Mouse (Mus musculus) right cerebral cortex, postnatal 36 days (tissue): ENCODE data around the gene Aftph.
"Not testable (repeated sequence)": the region's sequence is repeated elsewhere in the genome, so short reads cannot be mapped to it uniquely, and the experiment has no call there.

ENCODE experiments used
- DNase-seq, 2 experiments: peaks; one replicate each; pipeline ENCODE4 v3.0.0; 2022; ENCODE audit warnings: low spot score in 2 of 2, mixed read lengths in 1 of 2

Gene Aftph

DNA sequence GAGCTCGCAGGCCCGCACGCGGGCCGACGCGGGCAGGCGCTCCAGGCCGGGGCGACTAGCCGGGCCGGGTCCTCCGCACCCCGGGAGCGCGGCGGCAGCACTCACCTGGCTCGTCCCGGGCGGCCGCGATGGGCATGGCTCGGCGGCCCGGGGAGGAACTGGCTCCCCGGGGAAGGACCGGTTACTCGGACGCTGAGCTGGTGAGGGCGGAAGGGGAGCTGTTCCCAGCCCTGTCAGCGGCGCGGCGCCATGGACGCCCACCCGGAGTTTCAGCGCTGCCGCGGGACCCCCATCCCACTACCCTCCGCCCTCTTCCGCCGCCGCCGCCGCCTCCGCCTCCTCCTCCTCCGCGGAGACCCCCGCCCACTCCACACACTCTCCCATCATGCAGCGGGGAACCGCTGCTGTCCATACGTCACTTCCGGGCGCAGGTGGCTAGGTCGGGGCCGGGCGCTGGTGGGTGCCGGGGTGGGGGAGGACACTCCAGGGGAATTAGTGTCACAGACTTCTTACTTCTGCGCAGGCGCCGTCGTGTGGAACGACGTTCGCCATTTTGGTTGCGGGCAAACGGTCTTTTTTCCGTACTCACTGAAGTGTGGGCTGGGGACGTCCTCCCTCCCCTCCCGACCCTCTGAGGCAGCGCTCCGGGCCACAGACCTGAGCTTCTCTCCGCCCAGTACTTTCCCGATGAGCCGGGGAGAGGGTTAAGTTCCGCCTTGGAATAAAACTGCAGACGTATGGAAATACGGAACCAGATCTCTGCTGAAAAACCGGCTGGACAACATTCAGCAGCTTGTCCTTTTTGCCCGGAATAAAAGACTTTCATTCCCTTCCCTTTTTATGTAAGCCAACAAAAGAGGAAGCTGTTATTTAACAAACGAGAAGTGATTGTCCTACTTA, at the start of gene Aftph:
TSS of gene Aftph (minus strand) at position 389 of the 900 bp plus-strand sequence.
- peak; percentile 95 for DNase-seq

DNA sequence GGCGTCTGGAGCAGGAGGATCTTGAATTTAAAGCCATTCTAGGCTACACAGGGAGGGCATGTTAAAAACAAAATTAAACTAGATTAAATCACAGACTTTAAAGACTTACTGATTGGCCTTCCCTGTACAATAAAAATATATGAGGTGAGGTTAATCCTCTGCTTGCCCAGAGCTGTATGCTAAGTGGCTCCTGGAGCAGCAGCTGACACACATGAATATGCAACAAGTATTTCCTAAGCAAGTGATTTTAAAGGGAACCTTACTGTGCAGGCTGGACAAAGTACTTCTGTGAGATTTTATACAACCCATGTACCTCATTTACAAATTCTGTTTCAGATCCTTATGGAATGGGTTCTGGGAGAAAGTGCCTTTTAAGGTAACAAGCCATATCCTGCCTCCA, 47.6 kb upstream of the Aftph start:
- DNase-seq, result no peak

DNA sequence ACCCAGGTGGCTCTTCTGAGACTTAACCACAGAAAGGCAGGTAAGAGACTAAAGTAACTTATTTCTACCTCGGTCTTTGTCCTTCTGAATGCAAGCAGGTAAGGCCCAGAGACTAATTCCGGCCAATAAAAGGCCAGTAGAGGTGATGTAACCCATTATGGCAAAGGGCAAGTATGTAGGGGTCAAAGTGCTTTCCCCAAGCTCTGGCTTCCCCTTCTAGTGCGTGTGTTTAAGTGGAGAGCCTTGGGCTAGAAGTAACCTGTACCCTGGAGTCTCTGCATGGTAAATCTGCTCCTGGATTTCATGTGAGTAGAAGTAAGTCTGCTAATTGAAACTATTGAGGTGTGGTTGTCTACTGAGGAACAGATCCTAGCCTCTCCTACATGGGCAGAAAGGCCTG, 46.7 kb upstream of the Aftph start:
- no peak for DNase-seq

DNA sequence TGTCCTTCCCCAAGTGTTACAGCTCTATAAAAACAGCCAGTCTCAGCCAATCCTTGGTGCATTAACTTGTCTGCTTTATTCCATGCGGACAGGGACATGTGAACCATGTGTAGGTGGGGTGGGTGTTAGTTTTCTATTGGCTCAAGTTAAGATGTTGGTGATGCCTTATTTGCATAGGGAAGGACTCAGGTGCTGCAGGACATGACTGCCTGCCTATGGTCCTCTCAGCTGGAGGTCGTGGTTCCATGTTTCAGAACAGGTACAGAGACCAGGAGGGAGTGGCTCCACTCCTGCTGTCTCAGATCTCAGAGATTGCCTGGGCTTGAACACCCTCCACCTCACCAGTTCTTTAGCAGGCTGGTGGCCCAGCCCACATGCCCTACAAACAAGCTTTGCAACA, 44.8 kb upstream of the Aftph start:
- DNase-seq, result no peak

DNA sequence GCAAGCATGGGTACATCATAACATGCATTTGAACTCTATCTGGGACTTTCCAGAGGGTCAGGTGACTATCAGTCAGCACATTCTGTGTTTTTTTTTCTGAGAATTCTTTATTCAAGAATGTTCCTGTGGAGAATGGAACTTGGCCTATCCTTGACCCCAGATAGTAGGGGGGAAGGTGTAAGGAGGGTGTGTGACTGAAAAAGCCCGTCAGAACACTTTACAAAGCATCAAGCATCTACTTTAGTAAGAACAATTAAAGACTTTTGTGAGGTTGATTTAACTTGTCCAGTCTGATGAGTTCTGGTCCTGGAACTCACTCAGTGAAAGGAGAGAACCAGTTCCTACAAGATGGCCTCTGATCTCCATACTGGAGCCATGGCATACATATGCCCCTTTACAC, 43.8 kb upstream of the Aftph start:
- no peak for DNase-seq

DNA sequence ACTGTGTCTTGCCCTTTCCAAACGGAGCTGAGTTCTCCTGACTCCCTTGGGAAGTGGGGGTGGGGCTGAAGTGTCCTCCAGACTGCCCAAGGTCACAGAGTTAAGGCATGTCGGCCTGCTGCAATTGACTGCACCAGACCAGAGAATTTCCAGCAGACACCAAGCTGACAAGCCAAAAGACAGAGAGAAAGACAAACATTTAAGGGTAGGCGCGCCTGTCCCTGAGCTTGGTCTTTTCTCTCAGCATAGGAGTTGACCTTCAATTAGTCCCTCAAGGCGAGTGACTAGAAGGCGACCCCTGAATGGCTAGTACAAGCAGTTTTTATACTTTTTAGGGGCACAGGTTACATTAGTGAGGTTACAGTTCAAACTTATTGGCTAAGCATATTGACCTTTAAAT, 43.4 kb upstream of the Aftph start:
- DNase-seq, result no peak

DNA sequence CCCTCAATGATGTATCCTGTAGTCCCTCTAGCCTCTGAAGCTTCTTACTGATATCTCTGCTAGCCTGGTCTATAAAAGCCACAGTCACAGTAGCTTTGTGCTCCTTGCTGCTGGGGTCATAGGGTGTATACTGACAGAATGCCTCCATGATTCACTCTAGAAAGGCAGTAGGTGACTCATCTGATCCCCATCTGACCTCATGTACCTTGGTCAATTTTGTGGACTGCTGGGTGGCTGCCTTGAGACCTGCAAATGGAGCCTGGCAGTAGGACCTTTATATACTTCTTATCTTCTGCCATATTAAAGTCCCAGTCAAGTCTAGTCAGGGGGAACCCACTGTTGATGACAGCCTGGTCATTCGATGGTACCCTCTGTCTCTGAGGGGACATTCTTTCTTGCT, 42.1 kb upstream of the Aftph start:
- DNase-seq, result no peak

DNA sequence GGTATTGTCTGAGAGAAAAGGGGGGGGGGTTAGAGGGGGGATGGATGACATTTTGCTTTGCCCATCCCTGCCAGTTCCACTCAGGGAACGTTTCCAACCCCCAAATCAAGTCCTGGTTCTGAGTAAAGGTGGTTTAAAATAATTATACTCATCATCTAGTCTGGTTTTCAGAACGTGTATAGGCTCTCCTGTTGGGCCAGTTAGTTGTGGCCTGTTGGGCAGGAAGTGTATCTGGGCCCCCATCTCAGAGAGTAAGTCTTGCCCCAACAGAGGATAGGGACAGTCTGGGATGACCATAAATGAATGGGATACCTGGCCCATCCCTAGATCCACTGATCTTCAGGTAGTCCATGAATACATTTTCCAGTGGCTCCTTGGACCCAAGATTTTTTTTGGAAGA, 41.2 kb upstream of the Aftph start:
- no peak for DNase-seq

DNA sequence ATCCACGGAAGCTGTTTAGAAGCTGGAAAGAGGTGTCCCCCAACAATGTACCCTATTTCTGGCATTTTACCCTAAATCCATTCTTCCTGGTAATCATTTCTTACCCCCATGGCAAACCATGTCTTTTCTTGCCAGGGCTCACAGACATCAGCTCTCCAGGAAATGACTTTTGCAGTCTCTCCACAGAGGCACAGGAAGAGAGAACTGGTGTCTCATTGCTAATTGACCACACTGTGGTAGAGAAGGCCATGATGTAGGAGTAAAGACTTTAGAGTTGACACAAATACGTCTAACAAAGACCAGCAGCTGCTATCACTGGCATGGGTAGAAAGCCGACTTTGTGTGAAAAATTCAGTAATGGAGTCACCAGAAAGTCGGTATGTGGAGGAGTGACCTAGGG, 38.9 kb upstream of the Aftph start:
- DNase-seq, result no peak

DNA sequence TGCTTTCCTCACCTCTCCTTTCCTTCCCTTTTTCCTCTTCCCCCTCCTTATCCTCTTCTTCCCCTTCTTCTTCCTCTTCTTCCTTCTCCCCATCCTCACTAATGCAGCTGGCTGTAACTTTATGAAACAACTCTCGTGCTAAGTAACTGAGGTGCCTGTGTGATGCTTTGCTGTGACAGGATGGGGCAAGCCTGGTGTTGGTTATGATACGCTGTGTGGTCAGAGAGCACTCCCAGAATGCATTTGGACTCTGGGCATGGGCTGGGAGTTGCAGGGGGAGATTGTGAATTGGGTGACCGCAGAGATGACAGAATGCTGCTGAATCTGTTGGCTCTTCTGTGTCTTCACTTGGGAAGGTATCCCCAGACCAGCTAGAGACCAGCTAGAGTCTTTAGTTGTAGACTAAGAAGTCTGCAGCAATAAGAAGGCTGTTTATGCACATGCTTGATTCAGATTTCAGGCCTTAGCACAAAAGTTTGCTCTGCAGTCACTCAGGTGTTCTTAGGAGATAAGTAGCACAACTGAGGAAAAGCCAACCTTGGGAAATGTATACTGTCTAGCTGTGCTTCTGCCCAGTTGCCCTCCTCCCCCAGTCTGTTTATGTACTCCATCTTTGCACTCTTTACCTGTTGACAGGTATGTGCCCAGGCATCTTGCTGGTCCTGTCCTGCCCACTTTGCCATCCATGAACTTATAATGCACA, 37.6 kb upstream of the Aftph start:
- no peak for DNase-seq

DNA sequence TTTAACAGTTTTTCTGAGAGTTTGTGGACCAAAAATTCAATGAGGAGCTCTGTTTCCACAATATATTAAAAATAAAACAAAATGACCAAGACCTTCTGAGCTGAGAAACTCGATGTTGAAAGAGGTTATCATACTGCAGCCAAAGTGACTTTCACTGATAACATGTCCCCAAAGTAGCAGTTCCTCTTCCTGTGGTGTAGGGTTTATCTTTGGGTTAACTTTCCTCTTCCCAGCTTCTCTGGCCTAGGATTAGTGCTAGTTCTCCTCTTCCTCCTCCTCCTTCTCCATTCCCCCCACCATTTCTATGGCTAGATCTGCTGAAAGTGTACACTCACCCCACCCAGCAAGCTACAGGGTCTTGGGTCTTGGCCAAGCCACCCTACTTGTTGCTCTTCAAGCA, 36.9 kb upstream of the Aftph start:
- DNase-seq, result no peak

DNA sequence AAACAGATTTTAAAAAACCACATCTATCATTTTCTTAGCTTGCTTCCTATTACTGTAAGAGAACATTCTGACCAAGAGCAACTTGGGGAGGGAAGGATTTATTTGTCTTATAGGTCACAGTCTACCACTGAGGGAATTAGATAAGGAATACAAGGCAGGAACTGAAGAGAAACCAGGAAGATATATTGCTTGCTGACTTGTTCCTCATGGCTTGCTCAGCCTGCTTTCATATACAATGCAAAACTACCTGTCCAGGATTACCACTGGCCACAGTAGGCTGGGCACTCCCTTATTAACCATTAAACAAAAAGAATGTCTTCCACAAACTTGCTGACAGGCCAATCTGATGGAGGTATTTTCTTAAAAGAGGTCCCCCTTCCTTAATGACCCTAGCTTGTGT, 35.3 kb upstream of the Aftph start:
- DNase-seq, result no peak

DNA sequence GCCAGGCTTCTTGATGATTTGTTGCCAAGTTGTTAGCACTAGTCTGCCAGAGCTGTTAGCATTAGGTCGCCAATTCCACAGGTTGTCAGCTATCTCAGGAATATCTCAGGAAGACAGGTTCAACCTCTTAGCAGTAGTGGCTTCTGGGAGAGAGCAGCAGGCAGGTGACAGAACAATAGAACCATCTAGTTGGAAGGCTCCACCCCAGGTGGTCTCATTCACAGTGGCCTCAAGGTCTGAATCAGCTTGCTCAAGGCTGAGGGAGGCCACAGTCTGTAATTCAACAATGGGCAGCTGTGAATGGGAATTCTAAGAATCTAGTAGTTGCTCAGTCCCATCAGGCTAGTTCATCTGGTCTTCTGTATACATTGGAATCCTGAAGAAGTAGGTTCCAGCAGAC, 31.3 kb upstream of the Aftph start:
- DNase-seq, result no peak

DNA sequence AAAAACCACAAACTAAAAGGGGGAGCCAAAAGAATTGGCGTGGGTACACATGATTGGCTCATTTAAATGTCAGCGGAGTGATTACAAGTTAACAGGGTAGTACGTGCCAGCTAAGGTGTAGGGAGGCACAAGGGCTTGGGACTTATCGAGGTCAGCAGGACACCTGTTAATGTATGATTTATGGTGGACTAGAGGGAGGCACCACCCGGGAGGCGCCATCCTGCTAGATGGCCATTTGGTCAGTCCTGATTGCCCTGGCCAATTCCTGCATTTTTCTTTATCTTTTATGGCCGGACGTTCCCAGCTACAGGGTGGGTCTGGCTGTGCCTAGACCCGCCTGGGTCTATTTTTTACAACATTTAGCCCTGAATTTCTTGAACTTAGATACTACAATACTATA, 30.4 kb upstream of the Aftph start:
- not testable (repeated sequence) for DNase-seq

DNA sequence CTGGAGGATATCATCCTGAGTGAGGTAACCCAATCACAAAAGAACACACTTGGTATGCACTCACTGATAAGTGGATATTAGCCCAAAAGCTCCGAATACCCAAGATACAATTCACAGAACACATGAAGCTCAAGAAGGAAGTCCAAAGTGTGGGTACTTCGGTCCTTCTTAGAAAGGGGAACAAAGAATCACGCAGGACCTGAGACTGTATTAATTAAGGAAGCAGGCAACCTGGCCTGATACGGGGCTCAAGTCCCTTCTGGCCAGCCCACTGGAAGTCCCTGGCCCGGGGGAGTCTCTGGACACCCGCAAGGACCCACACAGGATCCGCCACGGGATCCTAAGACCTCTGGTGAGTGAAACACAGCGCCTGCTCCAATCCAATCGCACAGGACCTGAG, 20.6 kb upstream of the Aftph start:
- not testable (repeated sequence) for DNase-seq

DNA sequence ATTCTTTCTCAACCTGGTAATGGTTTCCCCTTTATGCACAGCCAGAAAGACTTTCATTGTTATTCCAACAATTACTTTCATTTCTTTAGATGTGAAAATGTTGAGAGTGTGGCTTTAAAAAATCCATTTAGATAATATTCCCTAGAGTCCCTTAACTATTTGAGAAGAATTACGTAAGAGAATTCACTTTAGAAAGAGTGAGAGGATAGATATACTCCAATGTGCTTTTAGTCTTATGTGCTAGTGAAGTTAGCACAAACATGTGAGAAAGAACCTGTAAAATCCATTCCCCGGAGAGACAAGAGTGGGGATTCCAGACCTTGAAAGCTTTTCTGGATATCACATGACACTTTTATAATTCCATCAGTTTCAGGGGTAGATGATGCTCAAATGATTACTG, 9.2 kb upstream of the Aftph start:
- DNase-seq, result no peak

DNA sequence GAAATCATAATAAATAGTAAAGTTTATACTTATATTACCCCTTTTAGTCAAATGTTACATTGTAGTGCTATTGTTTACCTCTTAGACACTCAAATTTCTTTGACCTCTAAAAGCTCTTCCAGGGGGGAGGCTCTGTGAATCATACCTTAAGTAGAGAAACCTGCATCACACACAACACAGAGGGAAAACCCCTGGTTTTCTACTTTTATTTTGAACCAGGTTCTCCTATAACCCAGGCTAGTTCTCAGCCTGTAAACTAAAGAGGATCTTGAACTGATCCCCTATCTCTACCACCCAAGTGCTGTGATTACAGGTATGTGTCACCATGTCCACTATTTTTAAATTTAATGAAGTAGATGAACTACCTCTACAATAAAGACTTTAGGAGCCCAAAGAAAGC, 2.0 kb upstream of the Aftph start:
- DNase-seq, result no peak

DNA sequence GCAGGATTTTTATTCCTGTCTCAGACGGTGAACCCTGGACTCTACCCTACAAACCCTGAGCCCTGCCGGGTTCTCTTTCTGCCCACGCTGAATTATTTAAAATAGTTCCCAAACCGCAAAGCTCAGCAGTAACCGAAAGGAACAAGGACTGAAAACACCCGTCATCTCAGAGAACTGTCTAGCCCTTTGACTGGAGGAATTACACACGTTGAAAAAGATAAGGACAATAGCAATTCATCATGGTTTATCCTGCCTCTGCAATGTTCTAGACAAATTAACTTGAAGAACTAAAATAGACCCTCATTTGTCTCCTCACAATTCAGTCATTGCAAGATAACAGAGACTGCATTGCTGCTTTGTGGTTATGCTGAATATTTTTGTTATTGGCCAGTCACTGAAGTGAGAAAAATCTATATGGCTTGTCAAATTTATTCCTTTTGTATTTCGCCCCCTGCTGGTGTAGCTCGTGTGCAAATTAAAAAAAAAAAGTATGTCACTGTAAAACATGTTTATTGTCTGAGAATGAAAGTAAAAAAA, 1.0 kb upstream of the Aftph start:
- peak; percentile 20 to 28 for DNase-seq

DNA sequence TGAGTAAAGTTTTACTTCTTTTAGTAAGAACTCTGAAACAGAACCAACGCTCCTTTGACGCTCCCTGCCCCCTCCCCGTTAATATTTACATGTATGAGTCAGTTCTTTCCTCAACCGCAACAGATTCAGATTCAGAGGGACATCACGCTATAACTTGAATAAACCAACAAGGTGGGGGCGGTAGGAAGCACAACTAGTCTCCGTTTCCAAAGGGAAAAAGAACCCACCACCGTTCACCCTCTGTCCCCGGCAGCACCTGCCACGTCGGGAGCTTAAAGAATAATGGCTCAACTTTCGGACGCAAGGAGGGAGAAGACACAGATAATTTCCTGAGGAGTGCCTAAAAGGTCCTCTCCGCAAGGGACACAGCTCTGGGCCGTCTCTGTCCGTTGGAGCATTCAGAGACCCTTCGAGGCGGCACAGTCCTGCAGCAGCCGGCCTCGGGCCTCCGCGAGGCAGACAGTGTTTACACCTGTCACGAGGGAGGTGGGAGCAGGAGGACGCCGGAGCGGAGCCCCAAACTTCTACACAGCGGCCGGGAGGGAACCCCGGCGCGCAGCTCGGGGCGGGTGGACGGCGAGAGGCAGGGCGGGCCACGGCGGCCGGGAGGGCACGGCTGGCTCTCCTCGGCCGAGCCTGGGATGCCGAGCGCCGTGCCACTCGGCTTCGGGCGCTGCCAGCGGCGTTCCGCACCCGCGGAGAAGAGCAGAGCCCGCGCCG, 748 bp downstream of the Aftph start:
- DNase-seq, result peak; percentile 19 to 24

DNA sequence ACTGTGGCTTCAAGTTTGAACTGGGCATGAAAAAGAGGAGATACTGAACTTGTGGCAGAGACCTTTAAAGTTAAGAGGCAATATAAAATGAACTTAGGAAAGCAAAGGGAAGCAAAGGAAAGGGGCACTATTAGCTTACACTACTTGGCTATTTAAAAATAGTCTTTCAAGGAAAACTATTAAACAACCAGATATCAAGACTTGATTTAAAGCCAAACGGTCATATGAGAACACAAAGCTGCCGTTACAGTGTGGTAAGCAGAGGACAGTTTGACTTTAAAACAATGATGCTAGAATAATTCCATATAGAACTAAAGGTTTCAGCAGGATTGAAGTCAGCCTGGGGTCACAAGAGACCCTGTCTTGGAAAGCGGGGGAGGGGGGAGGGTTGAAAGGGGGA, 7.3 kb downstream of the Aftph start:
- no peak for DNase-seq

DNA sequence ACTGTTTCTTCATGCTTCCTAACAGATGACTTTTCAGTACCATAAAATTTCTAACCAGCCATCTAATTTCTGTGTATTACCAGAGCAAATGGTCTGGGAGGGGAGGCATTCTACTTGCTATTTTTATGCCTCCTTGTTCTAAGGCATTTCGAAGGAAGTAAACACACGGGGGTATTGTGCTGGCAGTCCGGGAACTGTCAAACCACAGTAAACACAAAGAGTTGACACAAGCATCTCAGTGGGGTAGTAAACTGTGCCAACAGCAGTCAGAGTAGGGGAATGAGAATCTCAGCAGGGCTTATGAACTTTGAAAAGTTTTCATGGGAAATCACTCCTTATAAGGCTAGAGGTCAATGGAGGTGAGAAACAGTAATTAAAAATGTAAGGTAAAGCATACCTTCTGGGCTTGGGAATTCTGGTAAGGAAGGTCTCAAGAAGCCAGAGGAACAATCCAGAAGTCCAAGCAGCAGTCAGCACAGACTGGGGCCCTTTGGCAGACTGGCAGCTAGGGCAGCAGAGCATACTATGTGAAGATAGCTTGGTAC, 7.8 kb downstream of the Aftph start:
- DNase-seq, result no peak

DNA sequence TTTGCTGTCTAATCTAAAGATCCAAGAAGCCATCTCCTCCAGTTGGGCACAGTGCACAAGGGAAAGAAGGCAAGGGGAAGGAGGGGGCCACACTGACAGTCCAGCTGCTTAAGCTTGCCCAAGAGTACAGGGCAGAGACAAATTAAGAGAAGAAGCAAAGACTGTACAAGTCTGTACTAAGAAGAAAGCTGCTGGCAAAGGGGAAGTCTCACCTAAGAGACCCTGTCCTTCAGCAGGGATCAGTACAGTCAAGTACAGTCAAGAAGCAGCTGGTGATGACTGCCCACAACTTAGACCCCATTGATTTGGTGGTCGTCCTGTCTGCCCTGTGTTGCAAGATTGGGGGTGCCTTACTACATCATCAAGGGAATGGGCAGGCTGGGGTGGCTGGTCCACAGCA, 12.0 kb downstream of the Aftph start:
- DNase-seq, result no peak
